Mouse (Mus musculus) CH12.LX (cell line): ENCODE data around the gene Mamdc4.

Source experiments
- CHD1 ChIP-seq: IDR thresholded peaks from 2 replicates; pipeline ENCODE4 v1.6.1; 2012; ENCODE audit warnings: low read depth, low read length, improper control_type of control experiment, inconsistent platforms
- CTCF ChIP-seq, 2 experiments: IDR thresholded peaks in 1 of 2; conservative IDR thresholded peaks in 1 of 2; 2 replicates each; pipeline ENCODE4 v1.5.1; 2011 to 2012; ENCODE audit warnings: low read depth in 2 of 2, low read length in 2 of 2, improper control_type of control experiment in 1 of 2, inconsistent platforms in 1 of 2, mild to moderate bottlenecking in 1 of 2, moderate library complexity in 1 of 2
- EP300 ChIP-seq: IDR thresholded peaks from 2 replicates; pipeline ENCODE4 v1.6.1; 2011; ENCODE audit warnings: low read length, improper control_type of control experiment
- GABPA ChIP-seq: IDR thresholded peaks from 2 replicates; pipeline ENCODE4 v1.6.1; 2012; ENCODE audit warnings: low read depth, low read length, improper control_type of control experiment, inconsistent platforms; ENCODE audit not compliant: insufficient replicate concordance
- JUN ChIP-seq: IDR thresholded peaks from 2 replicates; pipeline ENCODE4 v1.6.1; 2011; ENCODE audit warnings: low read depth, mild to moderate bottlenecking, low read length, improper control_type of control experiment, moderate library complexity; ENCODE audit not compliant: insufficient read depth
- KAT2A ChIP-seq: IDR thresholded peaks from 2 replicates; pipeline ENCODE4 v1.6.1; 2012; ENCODE audit warnings: low read length, improper control_type of control experiment, inconsistent platforms; ENCODE audit not compliant: insufficient replicate concordance
- MXI1 ChIP-seq: IDR thresholded peaks from 2 replicates; pipeline ENCODE4 v1.6.1; 2011; ENCODE audit warnings: mild to moderate bottlenecking, low read depth, low read length, improper control_type of control experiment
- POLR2A ChIP-seq: IDR thresholded peaks from 2 replicates; pipeline ENCODE4 v1.6.1; 2011; ENCODE audit warnings: low read depth, mild to moderate bottlenecking, improper control_type of control experiment, low read length
- POLR2AphosphoS2 ChIP-seq: IDR thresholded peaks from 2 replicates; pipeline ENCODE4 v1.6.1; 2011; ENCODE audit warnings: low read depth, low read length, improper control_type of control experiment
- RAD21 ChIP-seq: IDR thresholded peaks from 2 replicates; pipeline ENCODE4 v1.6.1; 2011; ENCODE audit warnings: low read depth, mild to moderate bottlenecking, low read length, improper control_type of control experiment, moderate library complexity
- USF1 ChIP-seq: IDR thresholded peaks from 2 replicates; pipeline ENCODE4 v1.6.1; 2014; ENCODE audit warnings: low read depth, mild to moderate bottlenecking, inconsistent platforms, low read length, improper control_type of control experiment
- ZNF384 ChIP-seq: IDR thresholded peaks from 2 replicates; pipeline ENCODE4 v1.6.1; 2012; ENCODE audit warnings: low read depth, low read length, improper control_type of control experiment, inconsistent platforms

- TF ChIP-seq CTCF (conservative IDR thresholded peaks at IDR 0.05 in 1 of 2, IDR thresholded peaks at IDR 0.05 in 1 of 2; ENCODE audit: low read depth in 2 of 2, low read length in 2 of 2): no peak
- no peak for TF ChIP-seq POLR2A
- TF ChIP-seq POLR2AphosphoS2: no peak
- no peak for TF ChIP-seq CHD1
- no peak for TF ChIP-seq RAD21
- no peak for TF ChIP-seq USF1
- TF ChIP-seq GABPA: no peak
- TF ChIP-seq KAT2A: no peak
- TF ChIP-seq ZNF384: no peak
- no peak for TF ChIP-seq JUN
- TF ChIP-seq MXI1: no peak
- no peak for TF ChIP-seq EP300
These were observed 12.6 kb upstream of the Mamdc4 start for GRCm38 (mm10) chr2:25587290-25587689.
